Mouse (Mus musculus) myocyte (in vitro differentiated cells): Measurements from ENCODE around the gene Anks4b. TPM values are rescaled to one million over a fixed set of nuclear protein-coding genes. Genes with fewer than 3 reads are reported as not detected.

ENCODE experiments used
- H3K27me3 ChIP-seq: one replicate; pipeline ENCODE4 v1.6.1; 2011; ENCODE audit not compliant: control insufficient read depth, insufficient read depth, insufficient read length
- H3K36me3 ChIP-seq: one replicate; pipeline ENCODE4 v1.6.1; 2011; ENCODE audit not compliant: control insufficient read depth, insufficient read depth
- H3K4me2 ChIP-seq: one replicate; pipeline ENCODE4 v1.6.1; 2011; ENCODE audit warnings: low read depth, control low read depth
- H3K4me3 ChIP-seq: one replicate; pipeline ENCODE4 v1.5.1; 2011; ENCODE audit warnings: mild to moderate bottlenecking, control low read depth, moderate library complexity
- H3K79me2 ChIP-seq: one replicate; pipeline ENCODE4 v1.6.1; 2011; ENCODE audit not compliant: control insufficient read depth, insufficient read depth
- H3ac ChIP-seq: one replicate; pipeline ENCODE4 v1.6.1; 2011; ENCODE audit not compliant: control insufficient read depth, insufficient read length
- CEBPB ChIP-seq: IDR thresholded peaks from 2 replicates; pipeline ENCODE4 v1.6.1; 2011; ENCODE audit warnings: mild to moderate bottlenecking, moderate library complexity; ENCODE audit not compliant: poor library complexity, insufficient read depth, severe bottlenecking
- E2F4 ChIP-seq: IDR thresholded peaks from one replicate; pipeline ENCODE4 v1.6.1; 2011; ENCODE audit warnings: mild to moderate bottlenecking, control low read depth, moderate library complexity; ENCODE audit not compliant: insufficient read depth
- MAX ChIP-seq: IDR thresholded peaks from one replicate; pipeline ENCODE4 v1.6.1; 2011; ENCODE audit warnings: low read depth, mild to moderate bottlenecking, control low read depth
- MYOD1 ChIP-seq, 3 experiments: IDR thresholded peaks; one replicate each; pipeline ENCODE4 v1.6.1; 2011; ENCODE audit warnings: control low read depth in 2 of 3, low read depth in 2 of 3, mild to moderate bottlenecking in 2 of 3, moderate library complexity in 1 of 3; ENCODE audit not compliant: insufficient read length in 2 of 3, control insufficient read depth in 1 of 3
- MYOG ChIP-seq, 3 experiments: IDR thresholded peaks; one replicate each; pipeline ENCODE4 v1.6.1; 2011; ENCODE audit warnings: control low read depth in 2 of 3, low read depth in 2 of 3, mild to moderate bottlenecking in 2 of 3; ENCODE audit not compliant: insufficient read length in 2 of 3, control insufficient read depth in 1 of 3, insufficient read depth in 1 of 3
- POLR2A ChIP-seq: IDR thresholded peaks from one replicate; pipeline ENCODE4 v1.6.1; 2011; ENCODE audit warnings: low read depth, mild to moderate bottlenecking, control low read depth, moderate library complexity; ENCODE audit not compliant: insufficient read length
- POLR2AphosphoS2 ChIP-seq: IDR thresholded peaks from one replicate; pipeline ENCODE4 v1.6.1; 2011; ENCODE audit warnings: low read depth, control low read depth; ENCODE audit not compliant: insufficient read length
- REST ChIP-seq: IDR thresholded peaks from one replicate; pipeline ENCODE4 v1.6.1; 2011; ENCODE audit warnings: mild to moderate bottlenecking, control low read depth, moderate library complexity; ENCODE audit not compliant: insufficient read depth, insufficient read length
- SRF ChIP-seq: IDR thresholded peaks from one replicate; pipeline ENCODE4 v1.6.1; 2011; ENCODE audit warnings: low read depth; ENCODE audit not compliant: control insufficient read depth, insufficient read length
- TCF12 ChIP-seq: IDR thresholded peaks from one replicate; pipeline ENCODE4 v1.6.1; 2011; ENCODE audit warnings: mild to moderate bottlenecking, control low read depth; ENCODE audit not compliant: poor library complexity, insufficient read depth, severe bottlenecking
- TCF3 ChIP-seq: IDR thresholded peaks from one replicate; pipeline ENCODE4 v1.6.1; 2011; ENCODE audit warnings: low read depth, control low read depth; ENCODE audit not compliant: insufficient read length
- USF1 ChIP-seq: IDR thresholded peaks from one replicate; pipeline ENCODE4 v1.6.1; 2011; ENCODE audit warnings: low read depth, mild to moderate bottlenecking, control low read depth, moderate library complexity
- polyA plus RNA-seq: library from polyadenylated mRNA; unstranded; fragments of >200 nt; fragmentation: generic; extraction: Trizol; gene quantifications from one replicate; pipeline ENCODE4 v1.2.1, GENCODE M21; 2012; ENCODE audit warnings: missing spikeins

The Anks4b gene
- polyA plus RNA-seq, 1 experiment, result not detected

DNA sequence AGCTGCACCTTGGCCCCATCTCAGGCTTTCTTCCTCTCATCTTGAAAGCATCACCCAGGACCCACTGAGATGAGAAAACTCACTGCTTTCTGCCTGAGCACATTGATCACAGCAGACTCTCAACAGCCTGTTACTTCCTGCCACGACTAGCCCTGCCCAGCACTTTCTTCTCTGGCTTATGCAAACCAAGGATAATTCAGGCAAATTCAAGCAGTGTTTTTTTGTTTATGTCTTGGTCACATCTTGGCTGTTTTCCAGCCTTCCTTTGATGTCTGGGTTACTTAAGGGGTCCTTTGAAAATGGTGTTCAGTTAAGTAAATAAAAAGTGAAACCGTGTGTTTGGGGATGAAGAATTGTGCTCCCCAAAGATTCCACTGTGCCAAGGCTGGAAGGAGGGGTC, 5.3 kb downstream of the Anks4b start:
- no peaks in the 10 kb centered on the region for H3K79me2 ChIP-seq
- H3K36me3 ChIP-seq, result no peaks in the 10 kb centered on the region
- no peak overlapping the region for H3ac ChIP-seq
- H3K27me3 ChIP-seq, result no peaks in the 10 kb centered on the region
- H3K4me2 ChIP-seq, result no peak overlapping the region
- H3K4me3 ChIP-seq, result no peak overlapping the region
- no peak for TF ChIP-seq MAX
- TF ChIP-seq E2F4, result no peak
- no peak for TF ChIP-seq TCF12
- TF ChIP-seq POLR2A, result no peak
- TF ChIP-seq MYOD1 (IDR thresholded peaks at IDR 0.05; ENCODE audit: control insufficient read depth in 1 of 3, insufficient read length in 2 of 3, low read depth in 2 of 3), result no peak
- no peak for TF ChIP-seq CEBPB
- TF ChIP-seq USF1, result no peak
- no peak for TF ChIP-seq REST

DNA sequence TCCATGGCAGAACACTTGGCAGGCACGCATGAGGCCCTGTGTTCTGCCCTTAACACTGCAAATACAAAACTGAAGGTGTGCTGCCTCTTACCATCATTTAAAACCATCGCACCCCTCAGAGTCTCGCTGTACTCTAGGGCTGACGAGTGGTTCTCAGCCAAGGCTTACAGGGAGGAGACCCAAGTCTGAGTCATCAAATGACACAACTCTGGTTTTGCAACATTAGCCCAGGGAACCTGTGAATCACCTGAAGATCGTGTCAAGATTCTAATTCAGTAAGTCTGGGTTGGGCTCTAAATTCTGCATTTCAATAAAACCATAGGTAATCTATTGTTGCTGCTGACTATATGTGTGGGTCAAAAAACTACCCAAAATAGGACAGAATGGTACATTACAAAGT, 6.9 kb downstream of the Anks4b start:
- TF ChIP-seq TCF3 (no peak), POLR2A (no peak), MYOG (IDR thresholded peaks at IDR 0.05; ENCODE audit: control insufficient read depth in 1 of 3, insufficient read depth in 1 of 3, insufficient read length in 2 of 3, low read depth in 2 of 3) (no peak), E2F4 (no peak), TCF12 (no peak)
- Histone ChIP-seq H3ac (no peak overlapping the region), H3K27me3 (no peaks in the 10 kb centered on the region), H3K79me2 (no peaks in the 10 kb centered on the region), H3K36me3 (no peaks in the 10 kb centered on the region), H3K4me3 (no peak overlapping the region), H3K4me2 (no peak overlapping the region)

DNA sequence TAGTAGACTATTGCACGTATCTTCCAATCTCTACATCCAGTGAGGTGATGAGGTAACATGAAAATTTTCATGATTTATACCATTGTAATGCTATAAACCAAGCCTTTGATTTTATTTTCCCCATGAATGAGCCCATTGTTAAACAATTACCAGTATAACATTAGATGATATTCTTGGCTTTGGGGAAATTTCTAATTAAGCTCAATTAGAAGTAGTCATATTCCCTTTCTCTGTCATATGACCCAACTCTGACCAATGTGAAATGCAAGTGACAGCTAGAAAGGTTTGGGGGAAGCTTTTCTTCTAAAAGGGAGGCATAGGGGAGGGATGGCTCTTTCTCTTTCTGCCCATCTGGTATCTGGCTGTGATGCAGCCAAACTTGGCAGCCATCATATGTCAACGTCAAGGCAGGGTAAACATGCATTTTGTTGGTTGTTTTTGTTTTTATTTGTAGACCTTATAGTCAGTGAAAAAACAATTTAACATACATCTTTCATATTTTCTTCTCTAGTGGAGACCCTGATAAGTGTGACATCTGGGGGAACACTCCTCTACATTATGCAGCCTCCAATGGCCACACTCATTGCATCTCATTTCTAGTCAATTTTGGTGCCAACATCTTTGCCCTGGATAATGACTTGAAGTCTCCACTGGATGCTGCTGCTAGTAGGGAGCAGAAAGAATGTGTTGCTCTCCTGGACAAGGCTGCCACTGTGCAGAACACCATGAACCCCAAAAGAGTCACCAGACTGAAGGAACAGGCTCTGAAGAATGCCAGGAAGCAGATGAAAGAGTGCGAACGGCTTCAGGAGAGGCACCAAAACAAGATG, 8.0 kb downstream of the Anks4b start:
- Histone ChIP-seq H3K36me3 (no peaks in the 10 kb centered on the region), H3ac (no peak overlapping the region)
- TF ChIP-seq SRF, result no peak
- TF ChIP-seq USF1, result no peak
- TF ChIP-seq MAX, result no peak
- TF ChIP-seq E2F4, result no peak
- no peak for TF ChIP-seq CEBPB
- TF ChIP-seq MYOG (IDR thresholded peaks at IDR 0.05; ENCODE audit: control insufficient read depth in 1 of 3, insufficient read depth in 1 of 3, insufficient read length in 2 of 3, low read depth in 2 of 3), result no peak
- TF ChIP-seq MYOD1 (IDR thresholded peaks at IDR 0.05; ENCODE audit: control insufficient read depth in 1 of 3, insufficient read length in 2 of 3, low read depth in 2 of 3), result no peak
- no peak for TF ChIP-seq TCF12
- no peak for TF ChIP-seq TCF3
- TF ChIP-seq REST, result no peak
- TF ChIP-seq POLR2A, result no peak
- no peak for TF ChIP-seq POLR2AphosphoS2

DNA sequence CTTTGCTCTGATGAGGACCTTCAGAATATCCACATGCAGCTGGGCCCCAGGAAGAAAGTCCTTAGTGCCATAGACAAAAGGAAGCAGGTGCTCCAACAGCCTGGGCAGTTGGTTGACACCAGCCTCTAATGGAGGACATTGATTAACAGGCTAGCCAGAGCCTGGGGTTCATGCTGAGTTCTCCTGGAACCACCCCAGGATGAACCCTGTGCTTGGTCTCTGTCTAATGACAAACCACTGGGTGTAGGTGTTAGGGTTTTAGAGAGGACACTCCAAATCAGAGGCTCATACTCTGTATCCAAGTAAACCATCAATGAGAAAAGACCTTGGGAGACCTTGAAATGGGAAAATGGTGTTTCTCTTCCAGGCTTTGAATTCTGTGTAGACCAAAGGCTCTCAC, 9.2 kb downstream of the Anks4b start:
- no peak for TF ChIP-seq E2F4
- TF ChIP-seq USF1, result no peak
- no peak for TF ChIP-seq REST
- no peak for TF ChIP-seq POLR2AphosphoS2
- no peak for TF ChIP-seq CEBPB
- no peak for TF ChIP-seq TCF3
- no peak for TF ChIP-seq SRF
- TF ChIP-seq MYOD1 (IDR thresholded peaks at IDR 0.05; ENCODE audit: control insufficient read depth in 1 of 3, insufficient read length in 2 of 3, low read depth in 2 of 3), result no peak
- TF ChIP-seq TCF12, result no peak
- no peak for TF ChIP-seq MYOG (IDR thresholded peaks at IDR 0.05; ENCODE audit: control insufficient read depth in 1 of 3, insufficient read depth in 1 of 3, insufficient read length in 2 of 3, low read depth in 2 of 3)
- TF ChIP-seq POLR2A, result no peak
- no peak for TF ChIP-seq MAX
- Histone ChIP-seq H3K4me2 (no peak overlapping the region), H3K27me3 (no peaks in the 10 kb centered on the region), H3K36me3 (no peaks in the 10 kb centered on the region), H3ac (no peak overlapping the region), H3K79me2 (no peaks in the 10 kb centered on the region), H3K4me3 (no peak overlapping the region)

More for the DNA sequence above, 8.0 kb downstream of the Anks4b start:
- H3K4me3 ChIP-seq, result no peak overlapping the region
- no peak overlapping the region for H3K4me2 ChIP-seq
- no peaks in the 10 kb centered on the region for H3K27me3 ChIP-seq
- no peaks in the 10 kb centered on the region for H3K79me2 ChIP-seq

DNA sequence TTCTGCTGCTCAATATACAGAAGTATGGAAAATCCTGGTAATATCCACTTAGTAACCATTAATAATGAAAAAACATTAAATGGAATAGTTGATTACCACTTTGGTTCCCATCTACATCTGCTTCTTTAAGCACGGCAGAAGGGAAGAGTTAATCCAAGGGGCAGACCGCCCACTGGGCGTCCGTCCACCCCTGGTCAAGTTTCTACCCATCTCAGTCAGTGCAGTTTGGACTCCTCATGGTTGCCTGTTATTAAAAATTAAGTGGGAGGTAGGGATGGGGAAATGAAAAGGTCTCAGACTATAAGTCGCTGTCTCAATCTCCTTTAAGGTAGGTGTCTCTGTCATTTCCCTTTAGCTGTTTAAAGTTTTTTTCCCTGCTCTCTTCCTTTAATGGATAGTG, 15.3 kb downstream of the Anks4b start:
- H3K27me3 ChIP-seq, result no peaks in the 10 kb centered on the region
- no peak overlapping the region for H3ac ChIP-seq
- no peak overlapping the region for H3K4me3 ChIP-seq
- H3K36me3 ChIP-seq, result no peaks in the 10 kb centered on the region
- H3K79me2 ChIP-seq, result no peaks in the 10 kb centered on the region
- TF ChIP-seq CEBPB (no peak), MAX (no peak), E2F4 (no peak), TCF3 (no peak), SRF (no peak), MYOD1 (IDR thresholded peaks at IDR 0.05; ENCODE audit: control insufficient read depth in 1 of 3, insufficient read length in 2 of 3, low read depth in 2 of 3) (no peak), TCF12 (no peak), USF1 (no peak)
- no peak overlapping the region for H3K4me2 ChIP-seq
